ENCODE assay signal across 26 mouse cellular contexts in genomic region chr10:93403510-93403800, GRCm38 (mm10).
"Had no signal": no experiment of that assay in that cellular context is flagged by ENCODE, and none has a peak within 500 bp of the region (broad histone marks: within the 10 kb centered on the region; RNA-seq: fewer than 3 reads in every experiment).

No protein-coding gene starts in this region.

- ATAC-seq: hindbrain, embryonic 16.5 days; intestine, embryonic 15.5 days; intestine, postnatal 0 days; liver, embryonic 12.5 days had no signal

- H3K27ac ChIP-seq: gastrocnemius, adult 2 months; heart, adult 2 months; heart, embryonic 10.5 days; hindbrain, embryonic 10.5 days; hindbrain, embryonic 12.5 days; hindbrain, embryonic 14.5 days; intestine, embryonic 15.5 days; layer of hippocampus, adult 2 months; limb, embryonic 13.5 days; limb, embryonic 15.5 days; liver, embryonic 12.5 days; liver, embryonic 14.5 days had no signal

- H3K4me3 ChIP-seq: gastrocnemius, adult 2 months; heart, adult 2 months; heart, embryonic 10.5 days; heart, embryonic 12.5 days; hindbrain, embryonic 10.5 days; hindbrain, embryonic 12.5 days; intestine, embryonic 15.5 days; layer of hippocampus, adult 2 months; limb, embryonic 13.5 days; limb, embryonic 15.5 days; liver, embryonic 12.5 days had no signal

- H3K4me2 ChIP-seq: heart, embryonic 12.5 days; hindbrain, embryonic 12.5 days; hindbrain, embryonic 14.5 days; intestine, embryonic 15.5 days; limb, embryonic 13.5 days; limb, embryonic 15.5 days; liver, embryonic 12.5 days had no signal

- H3K27me3 ChIP-seq: heart, embryonic 12.5 days; hindbrain, embryonic 12.5 days; intestine, embryonic 15.5 days; limb, embryonic 13.5 days; limb, embryonic 15.5 days; liver, embryonic 12.5 days had no signal

- DNase-seq: gastrocnemius, adult 2 months; gastrocnemius, postnatal 10 days; gastrocnemius, postnatal 25 days; heart, adult 2 months; heart, postnatal 10 days; heart, postnatal 4 days; kidney, adult 18-20 months; kidney, adult 8-10 months; kidney, postnatal 10 days; kidney, postnatal 25 days; kidney, postnatal 4 days; layer of hippocampus, postnatal 36 days; left cerebral cortex, postnatal 4 days had no signal

- H3K4me1 ChIP-seq: heart, embryonic 10.5 days; heart, embryonic 12.5 days; hindbrain, embryonic 10.5 days; hindbrain, embryonic 12.5 days; intestine, embryonic 15.5 days; limb, embryonic 15.5 days had no signal

- H3K9ac ChIP-seq: heart, embryonic 12.5 days; hindbrain, embryonic 12.5 days; hindbrain, embryonic 14.5 days; intestine, embryonic 15.5 days; limb, embryonic 13.5 days; limb, embryonic 15.5 days; liver, embryonic 12.5 days; liver, embryonic 14.5 days had no signal

- H3K9me3 ChIP-seq: heart, embryonic 10.5 days; heart, embryonic 12.5 days; hindbrain, embryonic 10.5 days; hindbrain, embryonic 12.5 days; intestine, embryonic 15.5 days; limb, embryonic 13.5 days; limb, embryonic 15.5 days; liver, embryonic 12.5 days had no signal

- H3K36me3 ChIP-seq: heart, embryonic 10.5 days; heart, embryonic 12.5 days; hindbrain, embryonic 10.5 days; hindbrain, embryonic 12.5 days; intestine, embryonic 15.5 days; limb, embryonic 13.5 days; limb, embryonic 15.5 days; liver, embryonic 12.5 days had no signal
